ENCODE assay signal across 8 mouse cellular contexts in genomic region chr12:10589537-10589936, GRCm38 (mm10).
A peak's percentile ranks its signal among the peaks of the same experiment; 100 is the strongest.
DNase-seq lines count a peak whose midpoint lies in the region; ATAC-seq and TF ChIP-seq lines count a peak whose summit lies in the region.

No protein-coding gene starts in this region.

- no peak overlapping the region for H3K4me3 ChIP-seq in CH12.LX (replicated peaks in 1 of 3; ENCODE audit: low read depth in 2 of 3, low read length in 2 of 3, poor library complexity in 1 of 3)
- no peak overlapping the region for H3K4me3 ChIP-seq in embryonic facial prominence, embryonic 15.5 days (replicated peaks)
- no peak overlapping the region for H3K4me3 ChIP-seq in liver, embryonic 13.5 days (replicated peaks)
- H3K4me3 ChIP-seq in neural tube, embryonic 13.5 days, result no peak overlapping the region

- no peaks in the 10 kb centered on the region for H3K79me2 ChIP-seq in CH12.LX (replicated peaks; ENCODE audit: control insufficient read depth, extremely low read depth, insufficient read depth, poor library complexity, severe bottlenecking)

- peak overlapping the region; percentile 60; the same call in 1 of the 2 replicates for H3K4me2 ChIP-seq in CH12.LX (ENCODE audit: insufficient read depth, low read depth, poor library complexity, severe bottlenecking)
- H3K4me2 ChIP-seq in embryonic facial prominence, embryonic 15.5 days (replicated peaks), result no peak overlapping the region
- no peak overlapping the region for H3K4me2 ChIP-seq in liver, embryonic 13.5 days
- H3K4me2 ChIP-seq in neural tube, embryonic 13.5 days, result no peak overlapping the region

- DNase-seq in CH12.LX (ENCODE audit: extremely low read depth), result peak; percentile 72
- peak; percentile 87 for DNase-seq in brain, adult 2 months (ENCODE audit: low read depth, low spot score)
- DNase-seq in heart, postnatal 10 days, result peak; percentile 68 to 73
- peak; percentile 40 to 79 for DNase-seq in kidney, postnatal 25 days
- peak; percentile 5 for DNase-seq in liver, embryonic 13.5 days
- DNase-seq in thymus, postnatal 25 days, result peak; percentile 19

- peaks cover 0 to 3% of the 10 kb centered on the region in 2 experiments; a peak in 1 of 4 replicates for H3K4me1 ChIP-seq in CH12.LX (ENCODE audit: control insufficient read depth in 1 of 2, insufficient read depth in 2 of 2)
- peaks cover 4% of the 10 kb centered on the region; the same call in 1 of the 2 replicates for H3K4me1 ChIP-seq in embryonic facial prominence, embryonic 15.5 days
- no peaks in the 10 kb centered on the region for H3K4me1 ChIP-seq in liver, embryonic 13.5 days (replicated peaks)
- H3K4me1 ChIP-seq in neural tube, embryonic 13.5 days (replicated peaks), result no peaks in the 10 kb centered on the region

- dilution Hi-C loops in CH12.LX (cut with MboI; ENCODE audit: extremely low pct_ligation_motif_present, extremely low pct_unique_long_range_greater_than_20kb, low sequenced_read_pairs), result no loop called here

- no peak overlapping the region for H3K27ac ChIP-seq in CH12.LX (ENCODE audit: insufficient read depth, low read depth)
- no peak overlapping the region for H3K27ac ChIP-seq in embryonic facial prominence, embryonic 15.5 days (replicated peaks)
- no peak overlapping the region for H3K27ac ChIP-seq in liver, embryonic 13.5 days
- H3K27ac ChIP-seq in neural tube, embryonic 13.5 days (replicated peaks), result no peak overlapping the region

- H3K27me3 ChIP-seq in CH12.LX (replicated peaks), result no peaks in the 10 kb centered on the region
- 0 out of 2 replicates have a peak, but pooled peaks cover 3% of the 10 kb centered on the region for H3K27me3 ChIP-seq in embryonic facial prominence, embryonic 15.5 days
- H3K27me3 ChIP-seq in liver, embryonic 13.5 days, result no peaks in the 10 kb centered on the region
- no peaks in the 10 kb centered on the region for H3K27me3 ChIP-seq in neural tube, embryonic 13.5 days

- 0 out of 2 replicates have a peak, but pooled peaks have one; percentile 10 for TF ChIP-seq EP300 in CH12.LX (IDR thresholded peaks at IDR 0.05; ENCODE audit: low read length)

- ATAC-seq in embryonic facial prominence, embryonic 15.5 days (ENCODE audit: insufficient number of reproducible peaks, low FRiP score, low TSS enrichment, low read depth), result peak; percentile 77; the same call in 1 of the 2 replicates
- no peak for ATAC-seq in liver, embryonic 13.5 days (ENCODE audit: low read depth)
- peak; percentile 97 for ATAC-seq in neural tube, embryonic 13.5 days (ENCODE audit: low read depth)

- TF ChIP-seq POLR2A in CH12.LX (IDR thresholded peaks at IDR 0.05; ENCODE audit: low read depth, low read length), result no peak

- intact Hi-C loops in heart, postnatal 10 days (cut with DNase I), result loop anchor here (2.0 to 5.0 kb wide), 2 partner anchors 1019 to 1537 kb away; partner anchors contain the start of gene Osr1

- peak; percentile 86 for TF ChIP-seq RAD21 in CH12.LX (IDR thresholded peaks at IDR 0.05; ENCODE audit: low read depth, low read length)

- in situ Hi-C loops in CH12.LX (cut with MboI; ENCODE audit: low pct_ligation_motif_present, low pct_unique_long_range_greater_than_20kb, low sequenced_read_pairs), result loop anchor here (25.0 kb wide), 1 partner anchor 748 kb away; no protein-coding TSS in a partner anchor

- TF ChIP-seq CTCF in CH12.LX (conservative IDR thresholded peaks at IDR 0.05 in 1 of 2, IDR thresholded peaks at IDR 0.05 in 1 of 2; ENCODE audit: low read depth in 2 of 2, low read length in 2 of 2), result peak; percentile 83 to 92

- H3K9me3 ChIP-seq in CH12.LX (replicated peaks; ENCODE audit: low read length), result no peaks in the 10 kb centered on the region
- no peaks in the 10 kb centered on the region for H3K9me3 ChIP-seq in embryonic facial prominence, embryonic 15.5 days (replicated peaks)
- H3K9me3 ChIP-seq in liver, embryonic 13.5 days (replicated peaks), result no peaks in the 10 kb centered on the region
- no peaks in the 10 kb centered on the region for H3K9me3 ChIP-seq in neural tube, embryonic 13.5 days

- no peak overlapping the region for H3K9ac ChIP-seq in CH12.LX (ENCODE audit: insufficient read depth, low read depth)
- no peak overlapping the region for H3K9ac ChIP-seq in embryonic facial prominence, embryonic 15.5 days
- no peak overlapping the region for H3K9ac ChIP-seq in liver, embryonic 13.5 days
- H3K9ac ChIP-seq in neural tube, embryonic 13.5 days, result no peak overlapping the region

- no peaks in the 10 kb centered on the region for H3K36me3 ChIP-seq in CH12.LX (replicated peaks in 1 of 2; ENCODE audit: control insufficient read depth in 1 of 2, insufficient read depth in 1 of 2, low read length in 1 of 2)
- no peaks in the 10 kb centered on the region for H3K36me3 ChIP-seq in embryonic facial prominence, embryonic 15.5 days
- no peaks in the 10 kb centered on the region for H3K36me3 ChIP-seq in liver, embryonic 13.5 days
- H3K36me3 ChIP-seq in neural tube, embryonic 13.5 days, result no peaks in the 10 kb centered on the region

- WGBS in embryonic facial prominence, embryonic 15.5 days, result 24% methylated on average over 8 of the region's 8 CpGs
- WGBS in liver, embryonic 13.5 days (ENCODE audit: insufficient replicate concordance), result 35% methylated on average over 8 of the region's 8 CpGs
- 43% methylated on average over 8 of the region's 8 CpGs for WGBS in neural tube, embryonic 13.5 days

TF ChIP-seq in CH12.LX, 34 proteins besides CTCF, POLR2A, EP300 and RAD21:
- TF ChIP-seq MAX (IDR thresholded peaks at IDR 0.05; ENCODE audit: low read length) (no peak), JUND (conservative IDR thresholded peaks at IDR 0.05; ENCODE audit: low read depth, low read length) (0 out of 2 replicates have a peak, but pooled peaks have one; percentile 33), NRF1 (IDR thresholded peaks at IDR 0.05; ENCODE audit: low read depth, low read length) (no peak), SMC3 (IDR thresholded peaks at IDR 0.05; ENCODE audit: low read depth, low read length) (peak; percentile 65), ZC3H11A (IDR thresholded peaks at IDR 0.05; ENCODE audit: low read depth, low read length) (no peak), E2F4 (IDR thresholded peaks at IDR 0.05; ENCODE audit: insufficient replicate concordance, low read depth, low read length) (no peak)
TF ChIP-seq in CH12.LX: peak in this region for 2.

Comparison
In these comparisons a context has a peak if more than half of its experiments do, and no peak if none do; other contexts are left out.
1. DNase-seq: peak in every context shown above with its lines; median percentile 87 in brain, adult 2 months; 72 in CH12.LX; 70 in heart, postnatal 10 days; 60 in kidney, postnatal 25 days; 19 in thymus, postnatal 25 days; 5 in liver, embryonic 13.5 days.